Mouse (Mus musculus): ENCODE measurements around the gene Slc6a21.

- no peak for TF ChIP-seq POLR2A (IDR thresholded peaks at IDR 0.05; ENCODE audit: low read depth, low read length)
- TF ChIP-seq CTCF (conservative IDR thresholded peaks at IDR 0.05 in 1 of 2, IDR thresholded peaks at IDR 0.05 in 1 of 2; ENCODE audit: low read depth in 2 of 2, low read length in 2 of 2), result no peak
- no peak for TF ChIP-seq ZC3H11A (IDR thresholded peaks at IDR 0.05; ENCODE audit: low read depth, low read length)
- TF ChIP-seq BHLHE40 (IDR thresholded peaks at IDR 0.05; ENCODE audit: low read depth, low read length), result no peak
Measured at GRCm38 (mm10) chr7:45235656-45236180, 41.6 kb upstream of the Slc6a21 start.
